Mouse (Mus musculus) adrenal gland, postnatal 14 days (tissue): Measurements from ENCODE around the gene Acsl1. TPM values are rescaled to one million over a fixed set of nuclear protein-coding genes. Genes with fewer than 3 reads are reported as not detected.
A peak's percentile ranks its signal among the peaks of the same experiment; 100 is the strongest.

Experiments
- DNase-seq: peaks from one replicate; pipeline ENCODE4 v3.0.0; 2021; ENCODE audit warnings: mixed read lengths
- long read RNA-seq, 2 experiments: library from polyadenylated mRNA; stranded (forward); transcript quantifications; one replicate each; pipeline ENCODE4 v2.0.0; 2021
- total RNA-seq: library from RNA; stranded (reverse); gene quantifications from 2 replicates; pipeline ENCODE4 v1.2.3, GENCODE M21; 2021

Gene Acsl1
- 631 and 851 TPM in 2 replicates for total RNA-seq
- long read RNA-seq, experiment 1, transcript Acsl1-203 (21 exons, 3,429 nt) = minor isoform, 18 of 226 reads
- long read RNA-seq, experiment 1, transcript Acsl1-201 (21 exons, 3,897 nt) = major isoform, 157 of 226 reads
- long read RNA-seq, experiment 1, transcript Acsl1-210 (1 exons, 1,253 nt) = minor isoform, 8 of 226 reads
- long read RNA-seq, experiment 1, partial matches to known transcripts = 17 of 226 reads
- long read RNA-seq, experiment 1, other reads (novel, unspliced or antisense) = 26 of 226 reads
- long read RNA-seq, experiment 2, transcript Acsl1-201 (21 exons, 3,897 nt) = major isoform, 241 of 339 reads
- long read RNA-seq, experiment 2, transcript Acsl1-203 (21 exons, 3,429 nt) = minor isoform, 9 of 339 reads
- long read RNA-seq, experiment 2, transcript Acsl1-210 (1 exons, 1,253 nt) = minor isoform, 19 of 339 reads
- long read RNA-seq, experiment 2, partial matches to known transcripts = 25 of 339 reads
- long read RNA-seq, experiment 2, other reads (novel, unspliced or antisense) = 45 of 339 reads

GRCm38 (mm10) chr8:46470792-46471781 is at the start of gene Acsl1:
Acsl1 (plus strand) TSS chr8:46471037.
- peak; percentile 100 for DNase-seq

GRCm38 (mm10) chr8:46421515-46421914 is 49.3 kb upstream of the Acsl1 start:
- DNase-seq = no peak

GRCm38 (mm10) chr8:46427940-46428339 is 42.9 kb upstream of the Acsl1 start:
- no peak for DNase-seq

- DNase-seq = peak; percentile 70
Measured at GRCm38 (mm10) chr8:46429871-46430270, 41.0 kb upstream of the Acsl1 start.

GRCm38 (mm10) chr8:46431921-46432320 is 38.9 kb upstream of the Acsl1 start:
- no peak for DNase-seq

GRCm38 (mm10) chr8:46432581-46432980 is 38.3 kb upstream of the Acsl1 start:
- no peak for DNase-seq

- DNase-seq = peak; percentile 23
Measured at GRCm38 (mm10) chr8:46433656-46434055, 37.2 kb upstream of the Acsl1 start.

GRCm38 (mm10) chr8:46438491-46438890 is 32.3 kb upstream of the Acsl1 start:
- DNase-seq = peak; percentile 88

- peak; percentile 16 for DNase-seq
Measured at GRCm38 (mm10) chr8:46445964-46446915, 24.6 kb upstream of the Acsl1 start.

- DNase-seq = no peak
Measured at GRCm38 (mm10) chr8:46447334-46447733, 23.5 kb upstream of the Acsl1 start.

GRCm38 (mm10) chr8:46448606-46449005 is 22.2 kb upstream of the Acsl1 start:
- peak; percentile 20 for DNase-seq

GRCm38 (mm10) chr8:46449063-46449462 is 21.8 kb upstream of the Acsl1 start:
- DNase-seq = no peak

- DNase-seq = no peak
Measured at GRCm38 (mm10) chr8:46449723-46450251, 21.1 kb upstream of the Acsl1 start.

GRCm38 (mm10) chr8:46458215-46458811 is 12.5 kb upstream of the Acsl1 start:
- no peak for DNase-seq

GRCm38 (mm10) chr8:46468400-46468799 is 2.4 kb upstream of the Acsl1 start:
- no peak for DNase-seq

GRCm38 (mm10) chr8:46469071-46469769 is 1.6 kb upstream of the Acsl1 start:
- DNase-seq = no peak

- peak; percentile 85 for DNase-seq
Measured at GRCm38 (mm10) chr8:46470091-46470791, 596 bp upstream of the Acsl1 start.

- no peak for DNase-seq
Measured at GRCm38 (mm10) chr8:46471926-46472485, 1.2 kb downstream of the Acsl1 start.

- DNase-seq = no peak
Measured at GRCm38 (mm10) chr8:46474120-46474519, 3.3 kb downstream of the Acsl1 start.
